Mouse (Mus musculus): ENCODE measurements around the gene Muc13. TPM values are rescaled to one million over a fixed set of nuclear protein-coding genes. Genes with fewer than 3 reads are reported as not detected.

Gene Muc13
- polyA plus RNA-seq (2017; shearing (Covaris generic)), result not detected

DNA sequence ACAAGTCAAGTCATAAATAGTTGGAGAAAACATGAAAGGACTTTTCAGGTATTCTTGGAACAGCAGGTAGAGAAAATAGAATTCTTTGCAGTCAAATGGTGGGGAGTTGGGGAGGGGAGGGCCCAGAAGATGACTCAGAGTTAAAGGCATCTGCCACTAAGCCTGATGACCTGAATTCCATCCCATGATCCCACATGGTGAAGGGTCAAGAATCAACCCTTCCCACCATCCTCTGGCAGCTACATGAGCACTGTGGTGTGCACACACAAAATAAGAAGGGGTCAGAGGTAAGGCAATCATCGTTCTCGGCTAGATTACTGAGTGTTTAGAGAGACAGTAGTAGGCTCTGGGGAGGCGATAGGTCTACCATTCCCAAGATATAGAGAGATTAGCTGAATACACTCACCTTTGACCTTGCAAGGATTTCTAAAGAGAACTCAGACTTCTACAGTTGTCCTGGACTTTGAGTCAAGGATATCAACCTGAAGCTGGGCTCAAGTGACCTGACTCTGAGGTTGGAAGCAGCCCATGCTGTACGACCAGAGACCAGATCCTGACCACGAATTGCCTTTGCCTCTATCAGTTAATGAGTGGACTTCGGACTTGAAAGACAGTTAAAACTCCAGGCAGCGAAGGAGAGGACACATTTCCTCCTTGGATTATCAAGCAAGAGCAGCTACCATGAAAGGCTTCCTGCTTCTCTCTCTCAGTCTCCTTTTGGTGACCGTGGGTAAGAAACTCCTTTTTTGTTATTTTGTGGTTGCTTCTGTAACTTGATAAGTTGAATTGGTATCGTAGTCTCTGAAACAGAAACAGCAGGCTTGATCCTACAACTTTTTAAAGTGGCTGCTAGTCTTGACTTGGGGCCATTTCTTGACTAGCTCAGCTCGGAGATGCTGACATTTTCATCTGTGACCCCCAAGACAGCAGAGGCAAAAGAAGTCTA, at the start of gene Muc13:
Muc13 (plus strand) TSS at position 192 of the 946 bp plus-strand sequence.

DNA sequence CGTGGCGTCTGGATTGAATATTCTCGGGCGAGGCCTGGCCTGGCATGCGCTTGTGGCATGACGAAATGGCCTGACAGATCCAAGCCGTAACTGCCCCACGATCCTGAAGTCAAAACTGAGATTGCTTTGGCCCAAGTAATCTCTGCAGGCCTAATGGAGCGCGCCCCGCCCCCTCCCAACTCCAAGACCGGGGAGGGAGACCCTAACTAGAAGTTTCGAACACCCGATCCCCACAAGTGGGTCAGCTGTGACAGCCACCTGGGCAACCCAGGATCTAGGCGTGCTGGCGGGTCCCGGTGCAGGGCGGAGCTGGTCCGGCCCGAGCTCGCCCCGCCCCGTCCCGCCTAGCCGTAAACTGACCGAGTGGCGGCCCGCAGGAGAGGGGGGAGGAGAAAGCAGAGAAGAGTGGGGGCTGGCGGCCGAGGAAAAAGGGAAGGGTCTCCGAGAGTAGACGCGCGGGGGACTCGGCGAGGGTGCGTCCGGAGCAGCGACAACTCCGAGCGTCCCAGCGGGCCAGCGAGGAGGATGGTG, 35.5 kb downstream of the Muc13 start, which contains the start of gene Itgb5:
Itgb5 (plus strand) TSS at position 365 of the 531 bp plus-strand sequence.

Other genes starting within 250 kb of the Muc13 start
- gene Heg1, start 109.7 kb upstream of the Muc13 start, polyA plus RNA-seq (2017; shearing (Covaris generic)), result 38.6 TPM
- 1.2 TPM for gene Itgb5, start 35.6 kb downstream of the Muc13 start, polyA plus RNA-seq (2017; shearing (Covaris generic))
- 29.7 TPM for gene Umps, start 173.0 kb downstream of the Muc13 start, polyA plus RNA-seq (2017; shearing (Covaris generic))

All from CD4-positive, CD25-positive, alpha-beta regulatory T cell (primary cell).